Mouse (Mus musculus) megakaryocyte, embryonic 14.5 days (primary cell): ENCODE measurements at regions not wholly inside any gene's neighbourhood (a gene's known extent, or its start where the extent isn't known, plus 50 kb on each side); places are given as distances from the start of the nearest gene placed in this dataset.

Experiments used
- FLI1 ChIP-seq: IDR thresholded peaks from 2 replicates; pipeline ENCODE4 v1.6.1; 2012; ENCODE audit warnings: low read length, inconsistent platforms, mixed read lengths
- GATA1 ChIP-seq: IDR thresholded peaks from 3 replicates; pipeline ENCODE4 v1.6.1; 2012; ENCODE audit warnings: mixed read lengths, low read length, inconsistent platforms, borderline replicate concordance

GRCm38 (mm10) chr8:107669608-107670007 lies 81.3 kb upstream of the Psmd7 start:
- no peak for TF ChIP-seq GATA1
- no peak for TF ChIP-seq FLI1
